ENCODE assay signal across 30 mouse cellular contexts in genomic region chr16:28990666-28991065, GRCm38 (mm10).
DNase-seq lines count a peak whose midpoint lies in the region; ATAC-seq and TF ChIP-seq lines count a peak whose summit lies in the region.
"Had no signal": no experiment of that assay in that cellular context is flagged by ENCODE, and none has a peak within 500 bp of the region (broad histone marks: within the 10 kb centered on the region; RNA-seq: fewer than 3 reads in every experiment).

No protein-coding gene starts in this region.

- H3K36me3 ChIP-seq in hindbrain, postnatal 0 days (ENCODE audit: insufficient read depth, low read length): no peaks in the 10 kb centered on the region
- no peaks in the 10 kb centered on the region for H3K36me3 ChIP-seq in hindbrain, embryonic 10.5 days
- H3K36me3 ChIP-seq: embryonic facial prominence, embryonic 13.5 days; forebrain, embryonic 10.5 days; forebrain, embryonic 15.5 days; limb, embryonic 10.5 days; limb, embryonic 15.5 days; liver, embryonic 13.5 days; midbrain, embryonic 12.5 days; stomach, embryonic 15.5 days had no signal

- peak; percentile 31 for DNase-seq in hindbrain, postnatal 0 days (ENCODE audit: low spot score)
- DNase-seq in hindbrain, embryonic 10.5 days (ENCODE audit: low spot score): no peak
- peak; percentile 61 for DNase-seq in cerebellum, adult 11-12 months
- DNase-seq in cerebellum, adult 9-11 months: peak; percentile 69
- no peak for DNase-seq in kidney, adult 8-10 months
- no peak for DNase-seq in spleen, postnatal 36 days (ENCODE audit: low spot score in 2 of 2)
- no peak for DNase-seq in layer of hippocampus, adult 11-12 months (ENCODE audit: low spot score)
- DNase-seq: adrenal gland, adult 2 months; adrenal gland, postnatal 36 days; gastrocnemius, postnatal 25 days; heart, adult 18-20 months; heart, postnatal 4 days; kidney, adult 18-20 months; kidney, postnatal 36 days; liver, embryonic 13.5 days; lung, adult 18-20 months; lung, postnatal 4 days had no signal

- H3K4me3 ChIP-seq in hindbrain, postnatal 0 days (ENCODE audit: low read length): no peak overlapping the region
- H3K4me3 ChIP-seq in hindbrain, embryonic 10.5 days: no peak overlapping the region
- H3K4me3 ChIP-seq: embryonic facial prominence, embryonic 13.5 days; forebrain, embryonic 10.5 days; forebrain, embryonic 15.5 days; limb, embryonic 10.5 days; limb, embryonic 15.5 days; liver, embryonic 13.5 days; megakaryocyte, embryonic 14.5 days; midbrain, embryonic 12.5 days; stomach, embryonic 15.5 days had no signal

- no peak for ATAC-seq in hindbrain, postnatal 0 days
- ATAC-seq: activated CD4-positive, CD25-positive, alpha-beta regulatory T cell, adult 4 months; CD4-positive, CD25-positive, alpha-beta regulatory T cell, adult 4 months; forebrain, embryonic 15.5 days; lung, postnatal 0 days had no signal

- no peak overlapping the region for H3K4me2 ChIP-seq in hindbrain, postnatal 0 days (ENCODE audit: low read depth, low read length)
- H3K4me2 ChIP-seq: embryonic facial prominence, embryonic 13.5 days; forebrain, embryonic 15.5 days; heart, embryonic 11.5 days; hindbrain, embryonic 14.5 days; limb, embryonic 15.5 days; liver, embryonic 13.5 days; midbrain, embryonic 12.5 days; stomach, embryonic 15.5 days had no signal

- WGBS in hindbrain, postnatal 0 days: 76% methylated on average over 3 of the region's 3 CpGs
- 91% methylated on average over 3 of the region's 3 CpGs for WGBS in hindbrain, embryonic 10.5 days

- H3K27ac ChIP-seq in hindbrain, postnatal 0 days: no peak overlapping the region
- no peak overlapping the region for H3K27ac ChIP-seq in hindbrain, embryonic 10.5 days
- H3K27ac ChIP-seq: embryonic facial prominence, embryonic 13.5 days; forebrain, embryonic 10.5 days; forebrain, embryonic 15.5 days; hindbrain, embryonic 14.5 days; limb, embryonic 10.5 days; limb, embryonic 15.5 days; liver, embryonic 13.5 days; midbrain, embryonic 12.5 days; stomach, embryonic 15.5 days had no signal

- no peaks in the 10 kb centered on the region for H3K4me1 ChIP-seq in hindbrain, postnatal 0 days (ENCODE audit: insufficient read depth, low read length)
- no peaks in the 10 kb centered on the region for H3K4me1 ChIP-seq in hindbrain, embryonic 10.5 days (replicated peaks)
- H3K4me1 ChIP-seq: embryonic facial prominence, embryonic 13.5 days; forebrain, embryonic 10.5 days; forebrain, embryonic 15.5 days; limb, embryonic 10.5 days; limb, embryonic 15.5 days; liver, embryonic 13.5 days; megakaryocyte, embryonic 14.5 days; midbrain, embryonic 12.5 days; stomach, embryonic 15.5 days had no signal

- no peaks in the 10 kb centered on the region for H3K27me3 ChIP-seq in hindbrain, postnatal 0 days (ENCODE audit: insufficient read depth, low read length)
- H3K27me3 ChIP-seq in hindbrain, embryonic 10.5 days (ENCODE audit: insufficient read depth, poor library complexity, severe bottlenecking): no peaks in the 10 kb centered on the region
- H3K27me3 ChIP-seq: forebrain, embryonic 15.5 days; limb, embryonic 15.5 days; liver, embryonic 13.5 days; megakaryocyte, embryonic 14.5 days; midbrain, embryonic 12.5 days; stomach, embryonic 15.5 days had no signal

- H3K9me3 ChIP-seq in hindbrain, postnatal 0 days (ENCODE audit: low read length): no peaks in the 10 kb centered on the region
- no peaks in the 10 kb centered on the region for H3K9me3 ChIP-seq in hindbrain, embryonic 10.5 days
- H3K9me3 ChIP-seq: embryonic facial prominence, embryonic 13.5 days; forebrain, embryonic 10.5 days; forebrain, embryonic 15.5 days; limb, embryonic 10.5 days; limb, embryonic 15.5 days; liver, embryonic 13.5 days; midbrain, embryonic 12.5 days; stomach, embryonic 15.5 days had no signal

- TF ChIP-seq CTCF in hindbrain, postnatal 0 days (IDR thresholded peaks at IDR 0.05; ENCODE audit: low read depth): no peak

- H3K9ac ChIP-seq in hindbrain, postnatal 0 days (replicated peaks; ENCODE audit: low read length): no peak overlapping the region
- H3K9ac ChIP-seq: embryonic facial prominence, embryonic 13.5 days; forebrain, embryonic 15.5 days; hindbrain, embryonic 14.5 days; limb, embryonic 15.5 days; liver, embryonic 13.5 days; midbrain, embryonic 12.5 days; stomach, embryonic 15.5 days had no signal

Comparison
In these comparisons a context has a peak if more than half of its experiments do, and no peak if none do; other contexts are left out.
1. DNase-seq: peak in hindbrain, postnatal 0 days (single experiment), cerebellum, adult 11-12 months (single experiment) and cerebellum, adult 9-11 months (single experiment); none in hindbrain, embryonic 10.5 days (single experiment), kidney, adult 8-10 months (0 of 2), spleen, postnatal 36 days (0 of 2) and layer of hippocampus, adult 11-12 months (single experiment).